Mouse (Mus musculus) embryonic facial prominence, embryonic 15.5 days (tissue): ENCODE data around the gene Rab6a. TPM values are rescaled to one million over a fixed set of nuclear protein-coding genes. Genes with fewer than 3 reads are reported as not detected.

Source experiments
- ATAC-seq: fragments of 200-750 bp; cut with Nextera tagmentation; 2 replicates; pipeline ENCODE4 v1.8.0; 2017; ENCODE audit warnings: low read depth, moderate TSS enrichment; ENCODE audit not compliant: insufficient number of reproducible peaks, low FRiP score, low TSS enrichment
- H3K27ac ChIP-seq: fragments of 300-500 bp; sonication (generic); replicated peaks from 2 replicates; pipeline ENCODE4 v1.5.1; 2015; ENCODE audit warnings: mild to moderate bottlenecking, inconsistent platforms
- H3K27me3 ChIP-seq: fragments of 300-500 bp; sonication (generic); 2 replicates; pipeline ENCODE4 v1.6.1; 2015; ENCODE audit warnings: inconsistent platforms
- H3K36me3 ChIP-seq: fragments of 300-500 bp; sonication (generic); 2 replicates; pipeline ENCODE4 v1.6.1; 2015; ENCODE audit warnings: mild to moderate bottlenecking, inconsistent platforms
- H3K4me1 ChIP-seq: fragments of 300-500 bp; sonication (generic); 2 replicates; pipeline ENCODE4 v1.6.1; 2015; ENCODE audit warnings: inconsistent platforms
- H3K4me2 ChIP-seq: fragments of 300-500 bp; sonication (generic); replicated peaks from 2 replicates; pipeline ENCODE4 v1.6.1; 2015; ENCODE audit warnings: mild to moderate bottlenecking, inconsistent platforms
- H3K4me3 ChIP-seq: fragments of 300-500 bp; sonication (generic); replicated peaks from 2 replicates; pipeline ENCODE4 v1.5.1; 2015; ENCODE audit warnings: mild to moderate bottlenecking, inconsistent platforms
- H3K9ac ChIP-seq: fragments of 300-500 bp; sonication (generic); 2 replicates; pipeline ENCODE4 v1.6.1; 2015; ENCODE audit warnings: inconsistent platforms
- H3K9me3 ChIP-seq: fragments of 300-500 bp; sonication (generic); replicated peaks from 2 replicates; pipeline ENCODE4 v1.6.1; 2016; ENCODE audit warnings: inconsistent platforms
- WGBS: fragments of 180-500 bp; shearing (Covaris S2); methylation state at CpG from one replicate; pipeline ENCODE4 v1.1.7; 2015; 5-methylcytosine and 5-hydroxymethylcytosine counted together
- polyA plus RNA-seq: library from polyadenylated mRNA; unstranded; fragments of >200 nt; fragmentation: Nextera tagmentation; extraction: Ambion mirVana; gene quantifications from 2 replicates; pipeline ENCODE4 v1.2.1, GENCODE M21; 2015

Gene Rab6a
- polyA plus RNA-seq, 1 experiment from 2014 or later: 107 TPM

DNA sequence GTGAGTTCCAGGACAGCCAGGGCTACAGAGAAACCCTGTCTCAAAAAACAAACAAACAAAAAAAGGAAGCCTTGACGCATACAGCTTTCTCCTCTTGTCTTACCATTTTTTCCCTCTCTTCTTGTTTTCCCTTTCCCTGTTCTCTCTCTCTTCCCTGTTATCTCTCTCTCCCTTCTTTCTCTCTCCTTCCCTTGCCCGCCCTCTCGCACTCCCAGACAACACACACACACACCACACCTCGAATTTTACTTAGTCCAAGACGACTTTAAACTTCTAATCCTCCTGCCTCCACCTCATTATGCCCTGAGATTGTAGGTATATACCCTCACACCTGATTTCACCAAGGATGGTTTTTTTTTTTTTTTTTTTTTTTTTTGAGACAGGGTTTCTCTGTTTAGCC lies 76.9 kb downstream of the Rab6a start:
- Histone ChIP-seq H3K4me2 (no peak overlapping the region), H3K4me1 (no peaks in the 10 kb centered on the region), H3K36me3 (no peaks in the 10 kb centered on the region), H3K9me3 (no peaks in the 10 kb centered on the region), H3K4me3 (no peak overlapping the region), H3K27ac (no peak overlapping the region), H3K9ac (no peak overlapping the region), H3K27me3 (no peaks in the 10 kb centered on the region)
- ATAC-seq: no peak
- WGBS: 67% methylated on average over 5 of the region's 5 CpGs

DNA sequence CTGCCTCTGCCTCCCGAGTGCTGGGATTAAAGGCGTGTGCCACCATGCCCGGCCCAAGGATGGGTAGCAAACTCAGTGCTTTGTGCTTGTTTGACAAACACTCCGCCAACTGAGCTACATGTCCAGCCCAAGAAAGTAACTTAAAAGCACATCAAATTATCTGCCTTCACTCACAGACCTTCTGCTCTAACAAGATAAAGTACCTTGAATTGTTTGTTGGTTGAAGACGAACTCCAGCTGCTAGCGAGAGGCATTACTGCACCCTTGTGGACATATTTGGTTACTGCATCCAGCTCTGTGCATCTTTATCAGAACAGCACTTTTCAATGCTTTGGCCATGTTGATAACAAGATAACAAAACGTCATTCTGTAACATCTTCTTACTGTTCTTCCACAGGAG lies 77.3 kb downstream of the Rab6a start:
- Histone ChIP-seq H3K9ac (no peak overlapping the region), H3K4me1 (no peaks in the 10 kb centered on the region), H3K4me2 (no peak overlapping the region), H3K9me3 (no peaks in the 10 kb centered on the region), H3K4me3 (no peak overlapping the region), H3K27ac (no peak overlapping the region), H3K36me3 (no peaks in the 10 kb centered on the region), H3K27me3 (no peaks in the 10 kb centered on the region)
- ATAC-seq: no peak
- 53% methylated on average over 7 of the region's 7 CpGs for WGBS

DNA sequence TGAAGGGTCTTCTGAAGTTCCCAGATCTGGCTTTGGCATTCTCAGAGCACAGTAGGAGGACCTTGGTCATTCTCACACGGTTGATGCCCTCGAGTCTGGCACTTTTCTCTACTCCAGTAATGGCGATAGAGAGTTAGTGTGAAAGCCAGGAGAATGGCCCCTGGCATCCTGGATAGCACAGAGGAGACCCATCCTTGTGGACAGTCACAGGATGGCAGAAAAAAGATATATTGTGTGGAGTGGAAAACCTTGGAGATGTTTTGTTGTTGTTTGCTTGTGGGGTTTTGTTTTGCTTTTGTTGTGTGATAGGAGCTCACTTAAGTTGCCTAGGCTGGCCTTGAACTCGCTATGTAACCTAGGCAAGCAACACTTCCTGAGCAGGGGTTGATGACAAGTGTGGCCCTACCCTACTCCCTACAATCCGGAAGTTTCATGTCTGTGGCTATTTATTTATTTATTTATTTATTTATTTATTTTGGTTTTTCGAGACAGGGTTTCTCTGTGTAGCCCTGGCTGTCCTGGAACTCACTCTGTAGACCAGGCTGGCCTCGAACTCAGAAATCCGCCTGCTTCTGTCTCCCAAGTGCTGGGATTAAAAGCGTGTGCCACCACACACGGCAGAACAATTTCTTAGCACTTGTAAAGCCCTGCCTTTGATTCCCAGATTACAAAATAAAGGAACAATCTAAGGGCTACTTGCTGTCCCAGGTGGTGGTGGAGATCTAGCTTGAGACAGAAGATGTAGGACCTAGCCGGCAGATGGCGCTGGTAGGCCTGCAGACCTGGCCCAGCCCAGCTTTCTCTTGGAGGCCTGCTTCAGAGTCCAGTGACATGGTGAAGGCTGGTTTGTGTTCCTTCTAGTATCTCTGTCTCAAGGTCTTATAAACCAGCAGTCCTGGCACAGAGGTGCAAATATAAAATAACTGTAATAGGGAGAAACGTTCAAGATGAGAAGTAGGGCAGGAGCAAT lies 78.1 kb downstream of the Rab6a start:
- no peaks in the 10 kb centered on the region for H3K36me3 ChIP-seq
- no peaks in the 10 kb centered on the region for H3K9me3 ChIP-seq
- H3K4me3 ChIP-seq: no peak overlapping the region
- no peak overlapping the region for H3K27ac ChIP-seq
- H3K4me1 ChIP-seq: no peaks in the 10 kb centered on the region
- no peaks in the 10 kb centered on the region for H3K27me3 ChIP-seq
- H3K4me2 ChIP-seq: no peak overlapping the region
- 0 out of 2 replicates have a peak, but pooled peaks have one; percentile 19 for ATAC-seq
- no peak overlapping the region for H3K9ac ChIP-seq
- WGBS: 41% methylated on average over 13 of the region's 13 CpGs

GRCm38 (mm10) chr7:100688471-100688870 lies 81.3 kb downstream of the Rab6a start:
- H3K36me3 ChIP-seq: no peaks in the 10 kb centered on the region
- no peak overlapping the region for H3K27ac ChIP-seq
- WGBS: 73% methylated on average over 7 of the region's 7 CpGs
- no peaks in the 10 kb centered on the region for H3K27me3 ChIP-seq
- H3K9ac ChIP-seq: no peak overlapping the region
- H3K4me3 ChIP-seq: no peak overlapping the region
- ATAC-seq: no peak
- no peak overlapping the region for H3K4me2 ChIP-seq
- no peaks in the 10 kb centered on the region for H3K9me3 ChIP-seq
- no peaks in the 10 kb centered on the region for H3K4me1 ChIP-seq

Other genes with a start within 250 kb of the Rab6a start
- gene C2cd3, start 235.2 kb upstream of the Rab6a start, polyA plus RNA-seq: 22.2 and 23.1 TPM in 2 replicates
- 53.5 and 59.7 TPM in 2 replicates for gene Ppme1, start 235.1 kb upstream of the Rab6a start, polyA plus RNA-seq
- 0.17 and 0.20 TPM in 2 replicates for gene Ucp3, start 134.4 kb upstream of the Rab6a start, polyA plus RNA-seq
- gene Ucp2, start 114.1 kb upstream of the Rab6a start, polyA plus RNA-seq: 227 and 228 TPM in 2 replicates
- 5.4 and 9.8 TPM in 2 replicates for gene Dnajb13, start 92.5 kb upstream of the Rab6a start, polyA plus RNA-seq
- gene Coa4, start 70.3 kb upstream of the Rab6a start, polyA plus RNA-seq: 19.7 and 20.8 TPM in 2 replicates
- gene Mrpl48, start 891 bp downstream of the Rab6a start, polyA plus RNA-seq: 75.0 and 77.7 TPM in 2 replicates
- gene Plekhb1, start 55.0 kb downstream of the Rab6a start, polyA plus RNA-seq: 11.6 and 15.2 TPM in 2 replicates
- gene Fam168a, start 99.2 kb downstream of the Rab6a start, polyA plus RNA-seq: 43.7 and 45.5 TPM in 2 replicates